Mouse (Mus musculus) neural tube, embryonic 15.5 days (tissue): ENCODE results near the gene Syt1. TPM values are rescaled to one million over a fixed set of nuclear protein-coding genes. Genes with fewer than 3 reads are reported as not detected.

Experiments used
- ATAC-seq: fragments of 200-750 bp; cut with Nextera tagmentation; 2 replicates; pipeline ENCODE4 v1.8.0; 2017; ENCODE audit warnings: mild to moderate bottlenecking, moderate TSS enrichment, moderate library complexity; ENCODE audit not compliant: low FRiP score
- H3K27ac ChIP-seq: fragments of 300-500 bp; sonication (generic); replicated peaks from 2 replicates; pipeline ENCODE4 v1.5.1; 2015; ENCODE audit warnings: mild to moderate bottlenecking, inconsistent platforms
- H3K27me3 ChIP-seq: fragments of 300-500 bp; sonication (generic); replicated peaks from 2 replicates; pipeline ENCODE4 v1.6.1; 2015; ENCODE audit warnings: inconsistent platforms
- H3K36me3 ChIP-seq: fragments of 300-500 bp; sonication (generic); 2 replicates; pipeline ENCODE4 v1.6.1; 2015; ENCODE audit warnings: inconsistent platforms
- H3K4me1 ChIP-seq: fragments of 300-500 bp; sonication (generic); 2 replicates; pipeline ENCODE4 v1.6.1; 2015; ENCODE audit warnings: inconsistent platforms
- H3K4me2 ChIP-seq: fragments of 300-500 bp; sonication (generic); 2 replicates; pipeline ENCODE4 v1.6.1; 2015; ENCODE audit warnings: inconsistent platforms, mild to moderate bottlenecking, moderate library complexity
- H3K4me3 ChIP-seq: fragments of 300-500 bp; sonication (generic); replicated peaks from 2 replicates; pipeline ENCODE4 v1.5.1; 2015; ENCODE audit warnings: mild to moderate bottlenecking, inconsistent platforms
- H3K9ac ChIP-seq: fragments of 300-500 bp; sonication (generic); replicated peaks from 2 replicates; pipeline ENCODE4 v1.6.1; 2015; ENCODE audit warnings: mild to moderate bottlenecking, inconsistent platforms
- H3K9me3 ChIP-seq: fragments of 300-500 bp; sonication (generic); replicated peaks from 2 replicates; pipeline ENCODE4 v1.6.1; 2016; ENCODE audit warnings: inconsistent platforms
- WGBS: fragments of 180-500 bp; shearing (Covaris S2); methylation state at CpG from one replicate; pipeline ENCODE4 v1.1.7; 2015; ENCODE audit warnings: mixed read lengths; 5-methylcytosine and 5-hydroxymethylcytosine counted together
- polyA plus RNA-seq: library from polyadenylated mRNA; unstranded; fragments of >200 nt; fragmentation: Nextera tagmentation; extraction: Ambion mirVana; gene quantifications from 2 replicates; pipeline ENCODE4 v1.2.1, GENCODE M21; 2015

Gene Syt1
- polyA plus RNA-seq, 1 experiment from 2014 or later, result 116 TPM

DNA sequence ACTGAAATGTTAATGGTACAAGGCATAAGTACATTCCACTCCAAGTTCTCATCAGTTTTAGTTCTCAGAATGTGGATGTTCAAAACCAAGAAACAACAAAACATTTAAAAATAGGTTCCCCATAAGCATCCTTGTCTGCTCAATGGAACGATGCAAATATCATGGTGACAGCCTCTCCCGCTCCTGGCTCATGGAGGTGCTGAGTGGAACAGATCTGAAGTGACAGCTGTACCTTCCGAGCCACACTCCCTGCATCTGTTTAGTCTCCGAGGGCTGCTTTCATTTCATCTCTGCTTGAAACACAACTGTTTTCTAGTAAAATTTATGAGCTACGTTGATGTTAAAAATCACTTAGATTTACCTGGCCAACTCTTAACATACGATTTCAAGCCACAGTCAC, 179.0 kb downstream of the Syt1 start:
- Histone ChIP-seq H3K9ac (no peak overlapping the region), H3K9me3 (no peaks in the 10 kb centered on the region), H3K4me3 (no peak overlapping the region), H3K4me2 (peak overlapping the region; percentile 7; the same call in 1 of the 2 replicates), H3K36me3 (no peaks in the 10 kb centered on the region), H3K27me3 (no peaks in the 10 kb centered on the region), H3K27ac (no peak overlapping the region), H3K4me1 (peaks cover 7% of the 10 kb centered on the region; the same call in 1 of the 2 replicates)
- ATAC-seq, result no peak
- WGBS, result 59% methylated on average over 6 of the region's 6 CpGs

GRCm38 (mm10) chr10:108822273-108822672, 188.5 kb downstream of the Syt1 start:
- Histone ChIP-seq H3K4me2 (no peak overlapping the region), H3K36me3 (no peaks in the 10 kb centered on the region), H3K27me3 (no peaks in the 10 kb centered on the region), H3K9me3 (no peaks in the 10 kb centered on the region), H3K27ac (no peak overlapping the region), H3K4me1 (no peaks in the 10 kb centered on the region), H3K9ac (no peak overlapping the region), H3K4me3 (no peak overlapping the region)
- ATAC-seq, result no peak
- WGBS, result 60% methylated on average over 6 of the region's 6 CpGs

GRCm38 (mm10) chr10:108815339-108815738, 195.4 kb downstream of the Syt1 start:
- H3K27ac ChIP-seq, result no peak overlapping the region
- WGBS, result 46% methylated on average over 6 of the region's 6 CpGs
- H3K27me3 ChIP-seq, result no peaks in the 10 kb centered on the region
- no peaks in the 10 kb centered on the region for H3K9me3 ChIP-seq
- H3K36me3 ChIP-seq, result no peaks in the 10 kb centered on the region
- no peaks in the 10 kb centered on the region for H3K4me1 ChIP-seq
- no peak for ATAC-seq
- no peak overlapping the region for H3K9ac ChIP-seq
- H3K4me3 ChIP-seq, result no peak overlapping the region
- no peak overlapping the region for H3K4me2 ChIP-seq

- H3K4me2 ChIP-seq, result no peak overlapping the region
- ATAC-seq, result no peak
- 77% methylated on average over 1 of the region's 1 CpGs for WGBS
- no peaks in the 10 kb centered on the region for H3K27me3 ChIP-seq
- no peak overlapping the region for H3K9ac ChIP-seq
- H3K4me1 ChIP-seq, result no peaks in the 10 kb centered on the region
- no peak overlapping the region for H3K27ac ChIP-seq
- H3K36me3 ChIP-seq, result no peaks in the 10 kb centered on the region
- no peak overlapping the region for H3K4me3 ChIP-seq
- no peaks in the 10 kb centered on the region for H3K9me3 ChIP-seq
Observed at GRCm38 (mm10) chr10:108804380-108804779, 206.4 kb downstream of the Syt1 start.

DNA sequence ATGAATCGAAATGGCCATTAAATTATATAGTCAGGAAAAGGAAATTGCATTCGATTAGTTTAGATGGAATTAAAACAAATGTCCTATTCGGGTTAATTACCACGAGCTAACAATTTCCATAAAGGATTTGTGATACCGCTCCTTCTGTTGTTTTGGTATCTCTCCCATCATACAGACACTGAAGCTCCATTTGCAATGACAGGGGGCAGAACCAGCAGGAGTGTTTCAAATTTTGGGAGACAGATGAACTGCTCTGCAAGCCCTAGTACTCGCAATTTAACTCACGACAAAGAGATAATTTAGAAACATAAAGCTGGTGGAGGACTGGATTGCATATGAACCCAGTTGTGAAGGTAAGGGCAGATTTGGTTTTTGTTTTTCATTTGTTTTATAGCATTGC, 210.0 kb downstream of the Syt1 start:
- no peak overlapping the region for H3K27ac ChIP-seq
- no peak for ATAC-seq

DNA sequence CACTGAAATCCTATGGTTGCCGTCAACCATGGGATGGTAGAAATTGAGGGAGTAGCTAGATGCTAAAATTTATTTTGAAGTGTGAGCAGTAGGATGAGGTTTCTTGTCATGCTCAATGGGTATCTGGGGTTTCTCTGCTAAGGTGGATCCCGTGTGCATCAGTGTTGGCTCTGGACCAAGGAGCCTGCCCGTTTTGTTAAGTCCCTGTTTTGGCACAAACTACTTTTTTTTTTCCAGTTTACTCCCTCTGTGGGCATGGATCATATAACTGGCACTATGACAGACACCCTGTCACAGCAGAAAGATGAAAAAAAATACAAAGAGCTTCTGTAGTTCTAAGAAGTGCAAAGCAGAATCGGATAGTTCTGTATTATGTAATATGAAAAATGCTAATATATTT, 212.0 kb downstream of the Syt1 start:
- ATAC-seq, result no peak
- no peak overlapping the region for H3K4me3 ChIP-seq
- no peaks in the 10 kb centered on the region for H3K36me3 ChIP-seq
- H3K4me2 ChIP-seq, result no peak overlapping the region
- H3K27me3 ChIP-seq, result no peaks in the 10 kb centered on the region
- 78% methylated on average over 4 of the region's 4 CpGs for WGBS
- H3K4me1 ChIP-seq, result no peaks in the 10 kb centered on the region
- H3K27ac ChIP-seq, result no peak overlapping the region
- no peaks in the 10 kb centered on the region for H3K9me3 ChIP-seq
- H3K9ac ChIP-seq, result no peak overlapping the region

More for the DNA sequence above, 210.0 kb downstream of the Syt1 start:
- Histone ChIP-seq H3K4me2 (no peak overlapping the region), H3K9ac (no peak overlapping the region), H3K9me3 (no peaks in the 10 kb centered on the region), H3K36me3 (no peaks in the 10 kb centered on the region), H3K27me3 (no peaks in the 10 kb centered on the region), H3K4me3 (no peak overlapping the region), H3K4me1 (no peaks in the 10 kb centered on the region)
- WGBS, result 69% methylated on average over 7 of the region's 7 CpGs

DNA sequence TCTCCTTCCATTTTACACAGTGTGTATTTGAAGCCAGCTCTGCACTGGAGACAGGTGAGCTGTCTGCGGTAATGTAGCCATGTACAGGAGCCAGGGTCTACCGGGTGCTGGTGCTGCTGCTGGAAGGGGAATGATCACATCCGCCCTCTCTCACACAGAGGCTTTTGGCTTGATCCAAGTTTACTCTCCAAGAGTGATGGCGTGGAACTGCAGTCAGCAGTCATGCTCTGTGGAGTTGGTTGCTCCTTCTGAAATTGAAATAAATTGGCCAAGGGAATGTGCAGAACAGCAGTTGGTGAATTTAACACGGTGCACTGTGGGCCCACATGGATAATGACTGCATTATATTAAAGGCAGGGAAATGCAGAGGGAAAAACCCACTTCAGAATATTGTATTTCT, 228.0 kb downstream of the Syt1 start:
- no peak for ATAC-seq
- no peaks in the 10 kb centered on the region for H3K9me3 ChIP-seq

GRCm38 (mm10) chr10:108780614-108781013, 230.2 kb downstream of the Syt1 start:
- ATAC-seq, result no peak
- H3K4me2 ChIP-seq, result no peak overlapping the region
- no peaks in the 10 kb centered on the region for H3K27me3 ChIP-seq
- WGBS, result 71% methylated on average over 3 of the region's 3 CpGs
- no peak overlapping the region for H3K9ac ChIP-seq
- no peak overlapping the region for H3K4me3 ChIP-seq
- no peaks in the 10 kb centered on the region for H3K9me3 ChIP-seq
- no peaks in the 10 kb centered on the region for H3K36me3 ChIP-seq
- H3K27ac ChIP-seq, result no peak overlapping the region
- H3K4me1 ChIP-seq, result peaks cover 16% of the 10 kb centered on the region

More for the DNA sequence above, 228.0 kb downstream of the Syt1 start:
- H3K27me3 ChIP-seq, result no peaks in the 10 kb centered on the region
- 62% methylated on average over 5 of the region's 5 CpGs for WGBS
- H3K9ac ChIP-seq, result no peak overlapping the region
- H3K4me2 ChIP-seq, result no peak overlapping the region
- H3K36me3 ChIP-seq, result no peaks in the 10 kb centered on the region
- H3K27ac ChIP-seq, result no peak overlapping the region
- H3K4me3 ChIP-seq, result no peak overlapping the region
- H3K4me1 ChIP-seq, result peaks cover 10% of the 10 kb centered on the region

GRCm38 (mm10) chr10:108776735-108777134, 234.0 kb downstream of the Syt1 start:
- peak overlapping the region; percentile 13; the same call in 1 of the 2 replicates for H3K4me2 ChIP-seq
- H3K27me3 ChIP-seq, result no peaks in the 10 kb centered on the region
- H3K9me3 ChIP-seq, result no peaks in the 10 kb centered on the region
- WGBS, result 12% methylated on average over 8 of the region's 8 CpGs
- H3K36me3 ChIP-seq, result no peaks in the 10 kb centered on the region
- H3K4me1 ChIP-seq, result peaks cover 11% of the 10 kb centered on the region; the same call in 1 of the 2 replicates
- ATAC-seq, result no peak
- no peak overlapping the region for H3K4me3 ChIP-seq
- 0 out of 2 replicates have a peak overlapping the region, but pooled peaks have one; percentile 23 for H3K27ac ChIP-seq
- no peak overlapping the region for H3K9ac ChIP-seq

GRCm38 (mm10) chr10:108771081-108771480, 239.7 kb downstream of the Syt1 start:
- no peak overlapping the region for H3K4me2 ChIP-seq
- no peaks in the 10 kb centered on the region for H3K36me3 ChIP-seq
- no peak for ATAC-seq
- no peaks in the 10 kb centered on the region for H3K27me3 ChIP-seq
- H3K4me1 ChIP-seq, result no peaks in the 10 kb centered on the region
- no peak overlapping the region for H3K4me3 ChIP-seq
- H3K9ac ChIP-seq, result no peak overlapping the region
- no peak overlapping the region for H3K27ac ChIP-seq
- 88% methylated on average over 6 of the region's 6 CpGs for WGBS
- no peaks in the 10 kb centered on the region for H3K9me3 ChIP-seq

- Histone ChIP-seq H3K4me2 (no peak overlapping the region), H3K9me3 (no peaks in the 10 kb centered on the region), H3K4me3 (no peak overlapping the region), H3K9ac (no peak overlapping the region), H3K27ac (no peak overlapping the region), H3K4me1 (peaks cover 5% of the 10 kb centered on the region; the same call in 1 of the 2 replicates), H3K36me3 (no peaks in the 10 kb centered on the region), H3K27me3 (no peaks in the 10 kb centered on the region)
- ATAC-seq, result no peak
Observed at GRCm38 (mm10) chr10:108765564-108765963, 245.2 kb downstream of the Syt1 start.

DNA sequence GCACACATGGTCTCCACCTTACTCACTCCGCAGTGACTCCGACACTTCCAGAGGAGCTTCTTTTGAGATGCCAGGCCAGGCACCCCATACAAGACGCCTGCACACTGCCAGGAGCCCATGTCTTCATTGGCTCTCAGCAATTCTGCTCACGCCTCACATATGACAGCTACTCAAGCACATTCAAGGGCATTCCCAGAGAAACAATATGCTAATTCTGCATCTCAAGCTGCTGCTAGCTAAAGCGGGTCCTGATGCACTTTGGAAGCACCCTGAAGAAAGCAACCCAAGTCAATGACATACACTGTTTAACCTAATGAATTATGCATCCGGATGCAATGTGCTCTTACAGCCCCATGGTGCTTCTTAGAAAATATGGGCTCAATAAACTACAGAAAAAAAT, 247.1 kb downstream of the Syt1 start:
- no peak overlapping the region for H3K4me3 ChIP-seq
- no peaks in the 10 kb centered on the region for H3K27me3 ChIP-seq
- H3K9ac ChIP-seq, result no peak overlapping the region
- 77% methylated on average over 6 of the region's 6 CpGs for whole genome bisulfite sequencing
- H3K27ac ChIP-seq, result 0 out of 2 replicates have a peak overlapping the region, but pooled peaks have one; percentile 18
- 0 out of 2 replicates have a peak, but pooled peaks have one; percentile 50 for ATAC-seq
- no peaks in the 10 kb centered on the region for H3K36me3 ChIP-seq
- no peaks in the 10 kb centered on the region for H3K9me3 ChIP-seq
- no peak overlapping the region for H3K4me2 ChIP-seq
- H3K4me1 ChIP-seq, result peaks cover 5% of the 10 kb centered on the region; the same call in 1 of the 2 replicates

DNA sequence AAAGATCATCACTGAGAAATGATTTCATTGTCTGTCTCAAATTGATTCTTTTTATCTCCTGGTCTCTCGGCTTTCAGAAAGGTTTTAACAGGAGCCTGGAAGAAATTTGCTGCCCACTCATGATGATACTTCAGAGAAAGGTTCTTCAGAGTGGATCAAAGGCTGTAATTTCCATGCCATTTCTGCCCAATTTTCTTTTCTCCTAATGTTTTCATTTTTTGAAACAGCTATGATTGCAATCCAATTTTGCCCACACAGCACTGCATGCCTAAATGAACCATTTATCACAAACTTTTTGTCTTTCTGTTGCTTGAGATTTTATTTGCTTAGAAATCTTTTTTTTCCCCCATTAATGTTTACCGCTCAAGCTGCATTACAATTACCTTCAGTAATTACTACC, 257.5 kb downstream of the Syt1 start:
- Histone ChIP-seq H3K36me3 (no peaks in the 10 kb centered on the region), H3K27me3 (no peaks in the 10 kb centered on the region), H3K9me3 (no peaks in the 10 kb centered on the region), H3K4me1 (no peaks in the 10 kb centered on the region), H3K4me3 (no peak overlapping the region), H3K27ac (no peak overlapping the region), H3K4me2 (no peak overlapping the region), H3K9ac (no peak overlapping the region)
- WGBS, result 85% methylated on average over 2 of the region's 2 CpGs
- no peak for ATAC-seq
